Mouse (Mus musculus) brain, embryonic 14.5 days (tissue): Measurements from ENCODE around the gene Gpr37.

Source experiments
- CTCF ChIP-seq: fragments of 200-500 bp; IDR thresholded peaks from 2 replicates; pipeline ENCODE4 v1.5.1; 2012; ENCODE audit warnings: inconsistent platforms, mild to moderate bottlenecking, moderate library complexity, borderline replicate concordance; ENCODE audit not compliant: insufficient read depth, insufficient read length; ENCODE audit errors: extremely low read depth
- POLR2A ChIP-seq: fragments of 200-500 bp; IDR thresholded peaks from 2 replicates; pipeline ENCODE4 v1.6.1; 2012; ENCODE audit warnings: mild to moderate bottlenecking, inconsistent platforms, borderline replicate concordance; ENCODE audit not compliant: poor library complexity, insufficient read depth, insufficient read length, severe bottlenecking; ENCODE audit errors: extremely low read depth

DNA sequence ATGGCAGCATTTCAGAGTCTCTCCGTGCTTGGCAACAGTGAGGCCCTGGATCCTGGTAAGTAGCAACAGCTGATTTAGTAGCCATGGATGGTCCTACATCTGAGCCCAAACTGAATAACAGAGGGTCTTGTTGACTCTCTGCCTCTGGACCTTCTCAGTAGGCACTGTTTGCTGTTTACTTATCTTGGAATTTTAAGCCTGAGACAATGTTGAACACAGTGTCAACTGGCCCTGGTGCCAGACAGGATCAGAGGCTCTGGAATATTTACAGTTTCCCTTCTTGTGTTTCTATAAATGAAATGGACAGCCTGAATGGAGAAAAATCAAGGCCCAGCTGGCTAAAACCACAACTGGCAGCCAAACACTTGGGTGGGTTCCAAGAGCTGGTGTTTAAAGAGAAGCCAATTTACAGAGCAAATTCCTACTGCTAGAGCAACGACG, 3.7 kb downstream of the Gpr37 start:
- TF ChIP-seq CTCF (no peak), POLR2A (no peak)
